Mouse (Mus musculus): ENCODE measurements around the gene Nek6. TPM values are rescaled to one million over a fixed set of nuclear protein-coding genes. Genes with fewer than 3 reads are reported as not detected.

Gene Nek6
- polyA plus RNA-seq, 1 experiment: 17.2 TPM

- WGBS: 96% methylated on average over 5 of the region's 5 CpGs
- DNase-seq: no peak
- Histone ChIP-seq H3K27me3 (ENCODE audit: control insufficient read depth, insufficient read depth, low read length) (no peaks in the 10 kb centered on the region), H3K27ac (ENCODE audit: control insufficient read depth, insufficient read depth, low read length) (no peak overlapping the region), H3K4me1 (replicated peaks; ENCODE audit: control insufficient read depth, insufficient read depth, low read length) (no peaks in the 10 kb centered on the region), H3K4me3 (ENCODE audit: control insufficient read depth, insufficient read depth, low read length) (no peak overlapping the region), H3K36me3 (ENCODE audit: control insufficient read depth, insufficient read depth, low read length) (peaks cover 5% of the 10 kb centered on the region; the same call in 1 of the 2 replicates)
- TF ChIP-seq CTCF (IDR thresholded peaks at IDR 0.05; ENCODE audit: borderline replicate concordance, control insufficient read depth, extremely low read depth, insufficient read depth, low read length, poor library complexity) (no peak), POLR2A (IDR thresholded peaks at IDR 0.05; ENCODE audit: control insufficient read depth, extremely low read depth, insufficient read depth, low read length, poor library complexity) (no peak)
Measured at GRCm38 (mm10) chr2:38616956-38617872, 105.8 kb downstream of the Nek6 start.

GRCm38 (mm10) chr2:38619777-38620176, 108.3 kb downstream of the Nek6 start:
- Histone ChIP-seq H3K27me3 (ENCODE audit: control insufficient read depth, insufficient read depth, low read length) (no peaks in the 10 kb centered on the region), H3K27ac (ENCODE audit: control insufficient read depth, insufficient read depth, low read length) (no peak overlapping the region), H3K36me3 (ENCODE audit: control insufficient read depth, insufficient read depth, low read length) (no peaks in the 10 kb centered on the region; the same call in 1 of the 2 replicates), H3K4me1 (replicated peaks; ENCODE audit: control insufficient read depth, insufficient read depth, low read length) (no peaks in the 10 kb centered on the region), H3K4me3 (ENCODE audit: control insufficient read depth, insufficient read depth, low read length) (no peak overlapping the region)
- DNase-seq: no peak
- no peak for TF ChIP-seq CTCF (IDR thresholded peaks at IDR 0.05; ENCODE audit: borderline replicate concordance, control insufficient read depth, extremely low read depth, insufficient read depth, low read length, poor library complexity)
- no peak for TF ChIP-seq POLR2A (IDR thresholded peaks at IDR 0.05; ENCODE audit: control insufficient read depth, extremely low read depth, insufficient read depth, low read length, poor library complexity)
- 98% methylated on average over 4 of the region's 4 CpGs for WGBS

- TF ChIP-seq CTCF (IDR thresholded peaks at IDR 0.05; ENCODE audit: borderline replicate concordance, control insufficient read depth, extremely low read depth, insufficient read depth, low read length, poor library complexity) (no peak), POLR2A (IDR thresholded peaks at IDR 0.05; ENCODE audit: control insufficient read depth, extremely low read depth, insufficient read depth, low read length, poor library complexity) (no peak)
- DNase-seq: no peak
- Histone ChIP-seq H3K27me3 (ENCODE audit: control insufficient read depth, insufficient read depth, low read length) (no peaks in the 10 kb centered on the region), H3K4me3 (ENCODE audit: control insufficient read depth, insufficient read depth, low read length) (no peak overlapping the region), H3K27ac (ENCODE audit: control insufficient read depth, insufficient read depth, low read length) (no peak overlapping the region), H3K36me3 (ENCODE audit: control insufficient read depth, insufficient read depth, low read length) (peaks cover 4% of the 10 kb centered on the region; the same call in 1 of the 2 replicates), H3K4me1 (replicated peaks; ENCODE audit: control insufficient read depth, insufficient read depth, low read length) (no peaks in the 10 kb centered on the region)
- 92% methylated on average over 4 of the region's 4 CpGs for WGBS
Measured at GRCm38 (mm10) chr2:38621076-38621475, 109.6 kb downstream of the Nek6 start.

- Histone ChIP-seq H3K4me3 (ENCODE audit: control insufficient read depth, insufficient read depth, low read length) (no peak overlapping the region), H3K27me3 (ENCODE audit: control insufficient read depth, insufficient read depth, low read length) (no peaks in the 10 kb centered on the region), H3K27ac (ENCODE audit: control insufficient read depth, insufficient read depth, low read length) (no peak overlapping the region), H3K36me3 (ENCODE audit: control insufficient read depth, insufficient read depth, low read length) (peaks cover 9% of the 10 kb centered on the region; the same call in 1 of the 2 replicates), H3K4me1 (replicated peaks; ENCODE audit: control insufficient read depth, insufficient read depth, low read length) (no peaks in the 10 kb centered on the region)
- TF ChIP-seq POLR2A (IDR thresholded peaks at IDR 0.05; ENCODE audit: control insufficient read depth, extremely low read depth, insufficient read depth, low read length, poor library complexity): no peak
- 80% methylated on average over 6 of the region's 6 CpGs for WGBS
- no peak for DNase-seq
Measured at GRCm38 (mm10) chr2:38621610-38622021, 110.2 kb downstream of the Nek6 start.

GRCm38 (mm10) chr2:38623411-38623810, 112.0 kb downstream of the Nek6 start:
- WGBS: 61% methylated on average over 3 of the region's 3 CpGs
- no peaks in the 10 kb centered on the region for H3K4me1 ChIP-seq (replicated peaks; ENCODE audit: control insufficient read depth, insufficient read depth, low read length)
- H3K27me3 ChIP-seq (ENCODE audit: control insufficient read depth, insufficient read depth, low read length): no peaks in the 10 kb centered on the region
- no peak overlapping the region for H3K4me3 ChIP-seq (ENCODE audit: control insufficient read depth, insufficient read depth, low read length)
- H3K27ac ChIP-seq (ENCODE audit: control insufficient read depth, insufficient read depth, low read length): no peak overlapping the region
- TF ChIP-seq POLR2A (IDR thresholded peaks at IDR 0.05; ENCODE audit: control insufficient read depth, extremely low read depth, insufficient read depth, low read length, poor library complexity): no peak
- TF ChIP-seq CTCF (IDR thresholded peaks at IDR 0.05; ENCODE audit: borderline replicate concordance, control insufficient read depth, extremely low read depth, insufficient read depth, low read length, poor library complexity): no peak
- DNase-seq: no peak
- peaks cover 17% of the 10 kb centered on the region for H3K36me3 ChIP-seq (ENCODE audit: control insufficient read depth, insufficient read depth, low read length)

GRCm38 (mm10) chr2:38623821-38624590, 112.6 kb downstream of the Nek6 start:
- DNase-seq: no peak
- Histone ChIP-seq H3K4me3 (ENCODE audit: control insufficient read depth, insufficient read depth, low read length) (no peak overlapping the region), H3K36me3 (ENCODE audit: control insufficient read depth, insufficient read depth, low read length) (peaks cover 20% of the 10 kb centered on the region), H3K27me3 (ENCODE audit: control insufficient read depth, insufficient read depth, low read length) (no peaks in the 10 kb centered on the region), H3K4me1 (replicated peaks; ENCODE audit: control insufficient read depth, insufficient read depth, low read length) (no peaks in the 10 kb centered on the region), H3K27ac (ENCODE audit: control insufficient read depth, insufficient read depth, low read length) (no peak overlapping the region)
- no peak for TF ChIP-seq CTCF (IDR thresholded peaks at IDR 0.05; ENCODE audit: borderline replicate concordance, control insufficient read depth, extremely low read depth, insufficient read depth, low read length, poor library complexity)
- TF ChIP-seq POLR2A (IDR thresholded peaks at IDR 0.05; ENCODE audit: control insufficient read depth, extremely low read depth, insufficient read depth, low read length, poor library complexity): no peak
- 75% methylated on average over 8 of the region's 8 CpGs for WGBS

Measured in thymus, adult 2 months (tissue).